11 mouse cellular contexts compared by ENCODE assay signal in the genomic region with DNA sequence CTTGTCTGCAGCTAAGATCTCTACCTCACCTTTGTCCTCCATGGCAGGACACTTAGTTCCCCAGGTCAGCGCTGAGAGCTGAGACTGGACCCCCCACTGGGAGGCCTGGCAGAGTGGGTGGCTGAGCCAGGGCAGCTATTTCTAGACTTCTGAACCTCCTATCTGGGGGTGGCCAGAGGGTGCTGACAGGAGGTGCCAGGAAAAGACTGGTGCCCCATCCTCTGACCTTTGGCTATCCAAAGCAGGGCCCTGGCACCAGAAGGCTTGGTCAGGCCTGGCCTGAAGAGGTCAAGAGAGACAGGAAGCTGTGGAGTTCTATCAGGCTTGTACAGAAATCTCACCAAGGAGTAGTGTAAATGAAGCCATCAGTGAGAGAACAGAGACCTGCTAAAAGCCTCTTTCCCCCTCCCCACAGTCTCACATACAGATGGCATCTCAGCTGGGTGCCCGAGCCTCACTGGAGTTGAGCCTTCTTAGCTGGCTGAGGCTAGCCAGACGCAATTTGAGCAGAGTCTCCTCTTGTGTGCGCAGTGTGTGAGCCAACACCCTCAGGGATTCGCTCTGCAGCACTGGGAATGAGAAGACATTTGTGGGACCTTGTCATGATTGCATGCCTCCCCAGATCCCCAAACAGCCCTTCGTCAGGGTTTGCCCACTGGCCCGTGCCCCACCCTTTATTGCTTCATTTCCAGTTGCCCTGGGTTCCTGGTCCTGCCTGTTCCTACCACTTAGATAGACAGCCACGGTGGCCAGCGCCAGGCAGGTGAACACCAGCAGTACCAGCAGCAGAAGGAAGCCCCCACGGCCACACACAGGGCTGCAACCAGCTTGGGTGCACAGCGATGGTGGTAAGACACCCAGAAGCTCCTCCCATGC. TPM values are rescaled to one million over a fixed set of nuclear protein-coding genes. Genes with fewer than 3 reads are reported as not detected.
DNase-seq lines count a peak whose midpoint lies in the region; ATAC-seq lines count a peak whose summit lies in the region.
"Had no signal": no experiment of that assay in that cellular context is flagged by ENCODE, and none has a peak within 500 bp of the region (broad histone marks: within the 10 kb centered on the region; RNA-seq: fewer than 3 reads in every experiment).

No protein-coding gene starts in this region.

- H3K4me2 ChIP-seq in forebrain, embryonic 15.5 days (replicated peaks): no peak overlapping the region
- no peak overlapping the region for H3K4me2 ChIP-seq in forebrain, embryonic 12.5 days
- no peak overlapping the region for H3K4me2 ChIP-seq in liver, embryonic 12.5 days
- H3K4me2 ChIP-seq in liver, embryonic 11.5 days: no peak overlapping the region

- ATAC-seq in forebrain, embryonic 15.5 days (replicated peaks): no peak
- ATAC-seq in forebrain, embryonic 12.5 days (ENCODE audit: low FRiP score): no peak
- ATAC-seq in liver, embryonic 12.5 days: no peak
- no peak for ATAC-seq in liver, embryonic 11.5 days (replicated peaks; ENCODE audit: low FRiP score)
- no peak for ATAC-seq in frontal cortex, adult (ENCODE audit: low TSS enrichment)

- DNase-seq in liver, embryonic 11.5 days (ENCODE audit: low spot score): no peak
- DNase-seq in cerebellum, postnatal 25 days: peak; percentile 90 to 92
- DNase-seq in heart, postnatal 4 days: peak; percentile 72
- no peak for DNase-seq in layer of hippocampus, postnatal 36 days
- DNase-seq: layer of hippocampus, adult 9-11 months; spleen, adult 18-20 months had no signal

- no peaks in the 10 kb centered on the region for H3K27me3 ChIP-seq in forebrain, embryonic 15.5 days
- no peaks in the 10 kb centered on the region for H3K27me3 ChIP-seq in forebrain, embryonic 12.5 days
- peaks cover 11% of the 10 kb centered on the region for H3K27me3 ChIP-seq in liver, embryonic 12.5 days (replicated peaks)
- H3K27me3 ChIP-seq in liver, embryonic 11.5 days (replicated peaks; ENCODE audit: control insufficient read depth, insufficient read depth, low read length): peaks cover under 1% of the 10 kb centered on the region; the same call in 1 of the 2 replicates

- no peaks in the 10 kb centered on the region for H3K9me3 ChIP-seq in forebrain, embryonic 15.5 days
- H3K9me3 ChIP-seq in forebrain, embryonic 12.5 days: no peaks in the 10 kb centered on the region
- H3K9me3 ChIP-seq in liver, embryonic 12.5 days (replicated peaks): no peaks in the 10 kb centered on the region
- H3K9me3 ChIP-seq in liver, embryonic 11.5 days (ENCODE audit: control insufficient read depth, low read length): no peaks in the 10 kb centered on the region

- 0 out of 2 replicates have a peak overlapping the region, but pooled peaks have one; percentile 37 for H3K27ac ChIP-seq in forebrain, embryonic 15.5 days (replicated peaks)
- H3K27ac ChIP-seq in forebrain, embryonic 12.5 days: no peak overlapping the region
- 0 out of 2 replicates have a peak overlapping the region, but pooled peaks have one; percentile 1 for H3K27ac ChIP-seq in liver, embryonic 12.5 days
- no peak overlapping the region for H3K27ac ChIP-seq in liver, embryonic 11.5 days (ENCODE audit: low read depth, low read length)

- no peak overlapping the region for H3K9ac ChIP-seq in forebrain, embryonic 15.5 days (replicated peaks)
- H3K9ac ChIP-seq in forebrain, embryonic 12.5 days: no peak overlapping the region
- H3K9ac ChIP-seq in liver, embryonic 12.5 days: no peak overlapping the region
- no peak overlapping the region for H3K9ac ChIP-seq in liver, embryonic 11.5 days (ENCODE audit: low read depth, low read length)

- WGBS in forebrain, embryonic 15.5 days: 83% methylated on average over 11 of the region's 11 CpGs
- WGBS in forebrain, embryonic 12.5 days: 81% methylated on average over 11 of the region's 11 CpGs
- WGBS in liver, embryonic 12.5 days (ENCODE audit: insufficient replicate concordance): 89% methylated on average over 11 of the region's 11 CpGs
- 85% methylated on average over 11 of the region's 11 CpGs for WGBS in liver, embryonic 11.5 days

- H3K4me1 ChIP-seq in forebrain, embryonic 15.5 days: peaks cover 5% of the 10 kb centered on the region
- peaks cover 7% of the 10 kb centered on the region for H3K4me1 ChIP-seq in forebrain, embryonic 12.5 days
- peaks cover 49% of the 10 kb centered on the region for H3K4me1 ChIP-seq in liver, embryonic 12.5 days
- H3K4me1 ChIP-seq in liver, embryonic 11.5 days (replicated peaks; ENCODE audit: control insufficient read depth, insufficient read depth, low read length): peaks cover 24% of the 10 kb centered on the region

- no peak overlapping the region for H3K4me3 ChIP-seq in forebrain, embryonic 15.5 days
- H3K4me3 ChIP-seq in forebrain, embryonic 12.5 days (replicated peaks): no peak overlapping the region
- no peak overlapping the region for H3K4me3 ChIP-seq in liver, embryonic 12.5 days
- H3K4me3 ChIP-seq in liver, embryonic 11.5 days (ENCODE audit: low read depth, low read length): no peak overlapping the region
- H3K4me3 ChIP-seq: myocyte had no signal

- H3K36me3 ChIP-seq in forebrain, embryonic 15.5 days: peaks cover 24% of the 10 kb centered on the region; the same call in 1 of the 2 replicates
- H3K36me3 ChIP-seq in forebrain, embryonic 12.5 days (replicated peaks): peaks cover 46% of the 10 kb centered on the region
- H3K36me3 ChIP-seq in liver, embryonic 12.5 days: peaks cover 67% of the 10 kb centered on the region
- H3K36me3 ChIP-seq in liver, embryonic 11.5 days (ENCODE audit: control insufficient read depth, insufficient read depth, low read length): peaks cover 52% of the 10 kb centered on the region

RNA-seq across cellular contexts. Expression of a gene that starts 5.9 kb away (rescaled TPM):
- polyA plus RNA-seq in forebrain, embryonic 15.5 days (2015; fragmentation: Nextera tagmentation; extraction: Ambion mirVana): 15.4 and 16.9 TPM in 2 replicates
- polyA plus RNA-seq in forebrain, embryonic 12.5 days (2016; fragmentation: Nextera tagmentation; extraction: Ambion mirVana): 22.1 and 26.3 TPM in 2 replicates
- polyA plus RNA-seq in liver, embryonic 12.5 days (2016; fragmentation: Nextera tagmentation; extraction: Ambion mirVana): 171 TPM in 2 replicates
- polyA plus RNA-seq in liver, embryonic 11.5 days (2014; fragmentation: Nextera tagmentation; extraction: Ambion mirVana): 219 and 230 TPM in 2 replicates
- total RNA-seq in heart, postnatal 4 days (2021): 10 to 100 TPM; 41.6 to 44.4 TPM
- total RNA-seq in layer of hippocampus, postnatal 36 days (2021): 10 to 100 TPM; 11.2 to 13.8 TPM

RNA-seq across cellular contexts. Expression of a gene that starts 12.7 kb away (rescaled TPM):
- 1.3 and 2.1 TPM in 2 replicates for polyA plus RNA-seq in forebrain, embryonic 15.5 days (2015; fragmentation: Nextera tagmentation; extraction: Ambion mirVana)
- 0.80 and 1.2 TPM in 2 replicates for polyA plus RNA-seq in forebrain, embryonic 12.5 days (2016; fragmentation: Nextera tagmentation; extraction: Ambion mirVana)
- polyA plus RNA-seq in liver, embryonic 12.5 days (2016; fragmentation: Nextera tagmentation; extraction: Ambion mirVana): 0.99 and 1.2 TPM in 2 replicates
- 1.0 and 1.5 TPM in 2 replicates for polyA plus RNA-seq in liver, embryonic 11.5 days (2014; fragmentation: Nextera tagmentation; extraction: Ambion mirVana)
- total RNA-seq in heart, postnatal 4 days (2021): 1 to 10 TPM in 1 of 2 experiments, under 1 TPM in 1; 0.74 to 1.1 TPM
- 1 to 10 TPM; 1.3 to 1.8 TPM for total RNA-seq in layer of hippocampus, postnatal 36 days (2021)

RNA-seq across cellular contexts. Expression of a gene that starts 14.7 kb away (rescaled TPM):
- 14.7 and 17.0 TPM in 2 replicates for polyA plus RNA-seq in forebrain, embryonic 15.5 days (2015; fragmentation: Nextera tagmentation; extraction: Ambion mirVana)
- 13.7 and 14.2 TPM in 2 replicates for polyA plus RNA-seq in forebrain, embryonic 12.5 days (2016; fragmentation: Nextera tagmentation; extraction: Ambion mirVana)
- 12.5 and 12.9 TPM in 2 replicates for polyA plus RNA-seq in liver, embryonic 12.5 days (2016; fragmentation: Nextera tagmentation; extraction: Ambion mirVana)
- 20.5 and 20.7 TPM in 2 replicates for polyA plus RNA-seq in liver, embryonic 11.5 days (2014; fragmentation: Nextera tagmentation; extraction: Ambion mirVana)
- total RNA-seq in heart, postnatal 4 days (2021): 10 to 100 TPM; 12.2 to 12.4 TPM
- 10 to 100 TPM; 13.5 to 13.8 TPM for total RNA-seq in layer of hippocampus, postnatal 36 days (2021)

RNA-seq across cellular contexts. Expression of a gene that starts 15.7 kb away (rescaled TPM):
- polyA plus RNA-seq in forebrain, embryonic 15.5 days (2015; fragmentation: Nextera tagmentation; extraction: Ambion mirVana): 1.7 and 2.8 TPM in 2 replicates
- 1.7 and 2.6 TPM in 2 replicates for polyA plus RNA-seq in forebrain, embryonic 12.5 days (2016; fragmentation: Nextera tagmentation; extraction: Ambion mirVana)
- 0.35 and 0.52 TPM in 2 replicates for polyA plus RNA-seq in liver, embryonic 12.5 days (2016; fragmentation: Nextera tagmentation; extraction: Ambion mirVana)
- 0.63 and 0.79 TPM in 2 replicates for polyA plus RNA-seq in liver, embryonic 11.5 days (2014; fragmentation: Nextera tagmentation; extraction: Ambion mirVana)
- total RNA-seq in heart, postnatal 4 days (2021): 10 to 100 TPM; 16.2 to 18.8 TPM
- 1 to 10 TPM; 1.7 to 2.2 TPM for total RNA-seq in layer of hippocampus, postnatal 36 days (2021)

RNA-seq across cellular contexts. Expression of a gene that starts 16.6 kb away (rescaled TPM):
- 8.6 and 8.8 TPM in 2 replicates for polyA plus RNA-seq in forebrain, embryonic 15.5 days (2015; fragmentation: Nextera tagmentation; extraction: Ambion mirVana)
- polyA plus RNA-seq in forebrain, embryonic 12.5 days (2016; fragmentation: Nextera tagmentation; extraction: Ambion mirVana): 6.9 and 8.4 TPM in 2 replicates
- polyA plus RNA-seq in liver, embryonic 12.5 days (2016; fragmentation: Nextera tagmentation; extraction: Ambion mirVana): 3.6 and 3.9 TPM in 2 replicates
- 4.2 and 4.6 TPM in 2 replicates for polyA plus RNA-seq in liver, embryonic 11.5 days (2014; fragmentation: Nextera tagmentation; extraction: Ambion mirVana)
- total RNA-seq in heart, postnatal 4 days (2021): 1 to 10 TPM; 3.4 to 4.7 TPM
- 1 to 10 TPM; 6.5 to 6.7 TPM for total RNA-seq in layer of hippocampus, postnatal 36 days (2021)

Comparison
In these comparisons a context has a peak if more than half of its experiments do, and no peak if none do; other contexts are left out.
1. H3K27ac ChIP-seq: peak in forebrain, embryonic 15.5 days (single experiment) and liver, embryonic 12.5 days (single experiment); none in forebrain, embryonic 12.5 days (single experiment) and liver, embryonic 11.5 days (single experiment).
2. DNase-seq: peak in cerebellum, postnatal 25 days (2 of 2) and heart, postnatal 4 days (single experiment); none in liver, embryonic 11.5 days (single experiment) and layer of hippocampus, postnatal 36 days (0 of 2).